ENCODE assay signal across 10 mouse cellular contexts in genomic region chr11:100694926-100695325, GRCm38 (mm10). TPM values are rescaled to one million over a fixed set of nuclear protein-coding genes. Genes with fewer than 3 reads are reported as not detected.
DNase-seq lines count a peak whose midpoint lies in the region; ATAC-seq and TF ChIP-seq lines count a peak whose summit lies in the region.
"Had no signal": no experiment of that assay in that cellular context is flagged by ENCODE, and none has a peak within 500 bp of the region (broad histone marks: within the 10 kb centered on the region; RNA-seq: fewer than 3 reads in every experiment).

No protein-coding gene starts in this region.

- peaks cover 9% of the 10 kb centered on the region; the same call in 1 of the 2 replicates for H3K27me3 ChIP-seq in hindbrain, embryonic 11.5 days (ENCODE audit: control insufficient read depth, insufficient read depth, low read length)
- peaks cover 7% of the 10 kb centered on the region for H3K27me3 ChIP-seq in hindbrain, embryonic 16.5 days (replicated peaks; ENCODE audit: control insufficient read depth, insufficient read depth, low read length)
- no peaks in the 10 kb centered on the region for H3K27me3 ChIP-seq in MEL (ENCODE audit: control insufficient read depth in 1 of 2, insufficient read depth in 2 of 2, low read length in 2 of 2)
- peaks cover 19% of the 10 kb centered on the region for H3K27me3 ChIP-seq in heart, embryonic 16.5 days (ENCODE audit: control insufficient read depth, insufficient read depth, low read length)
- H3K27me3 ChIP-seq in limb, embryonic 11.5 days (ENCODE audit: control insufficient read depth, insufficient read depth, low read length): peaks cover 21% of the 10 kb centered on the region

- no peak overlapping the region for H3K4me2 ChIP-seq in hindbrain, embryonic 11.5 days (replicated peaks; ENCODE audit: low read depth, low read length)
- no peak overlapping the region for H3K4me2 ChIP-seq in hindbrain, embryonic 16.5 days (ENCODE audit: low read length)
- no peak overlapping the region for H3K4me2 ChIP-seq in heart, embryonic 16.5 days (ENCODE audit: low read depth, low read length)
- no peak overlapping the region for H3K4me2 ChIP-seq in limb, embryonic 11.5 days (ENCODE audit: low read depth, severe bottlenecking)
- H3K4me2 ChIP-seq: embryonic facial prominence, embryonic 13.5 days had no signal

- peak; percentile 87 for DNase-seq in hindbrain, embryonic 11.5 days (ENCODE audit: low spot score)
- peak; percentile 80 for DNase-seq in MEL (ENCODE audit: low read depth, low spot score)
- DNase-seq in cerebellum, postnatal 36 days: peak; percentile 80 to 81
- DNase-seq in limb, embryonic 11.5 days (ENCODE audit: low spot score): peak; percentile 91
- DNase-seq in thymus, postnatal 14 days: peak; percentile 81

- H3K36me3 ChIP-seq in hindbrain, embryonic 11.5 days (ENCODE audit: control insufficient read depth, insufficient read depth, low read length): no peaks in the 10 kb centered on the region
- no peaks in the 10 kb centered on the region for H3K36me3 ChIP-seq in hindbrain, embryonic 16.5 days (ENCODE audit: control insufficient read depth, insufficient read depth, low read length)
- no peaks in the 10 kb centered on the region for H3K36me3 ChIP-seq in MEL (ENCODE audit: control insufficient read depth in 1 of 2, insufficient read depth in 2 of 2, low read length in 2 of 2)
- H3K36me3 ChIP-seq in heart, embryonic 16.5 days (ENCODE audit: control insufficient read depth, insufficient read depth): no peaks in the 10 kb centered on the region
- H3K36me3 ChIP-seq in limb, embryonic 11.5 days (ENCODE audit: control insufficient read depth, insufficient read depth, low read length): no peaks in the 10 kb centered on the region
- H3K36me3 ChIP-seq: embryonic facial prominence, embryonic 13.5 days had no signal

- ATAC-seq in hindbrain, embryonic 11.5 days (ENCODE audit: low FRiP score): no peak
- no peak for ATAC-seq in hindbrain, embryonic 16.5 days
- 0 out of 2 replicates have a peak, but pooled peaks have one; percentile 41 for ATAC-seq in heart, embryonic 16.5 days (replicated peaks; ENCODE audit: extremely low read depth, insufficient read depth, low FRiP score)
- ATAC-seq in limb, embryonic 11.5 days (ENCODE audit: insufficient number of reproducible peaks, low FRiP score, low TSS enrichment, low read depth): no peak

- no peak for TF ChIP-seq POLR2A in MEL (IDR thresholded peaks at IDR 0.05; ENCODE audit: control insufficient read depth in 1 of 2, insufficient read depth in 1 of 2, low read depth in 1 of 2, low read length in 2 of 2, poor library complexity in 1 of 2)
- no peak for TF ChIP-seq POLR2A in olfactory bulb, adult 2 months (IDR thresholded peaks at IDR 0.05; ENCODE audit: insufficient read depth, low read depth, low read length)

- no peaks in the 10 kb centered on the region for H3K79me2 ChIP-seq in MEL (ENCODE audit: control insufficient read depth, insufficient read depth, low read length, poor library complexity)

- TF ChIP-seq RAD21 in MEL (IDR thresholded peaks at IDR 0.05; ENCODE audit: low read depth, low read length): peak; percentile 97

- H3K4me3 ChIP-seq in hindbrain, embryonic 11.5 days (ENCODE audit: low read depth, low read length): no peak overlapping the region
- H3K4me3 ChIP-seq in hindbrain, embryonic 16.5 days (ENCODE audit: low read length): no peak overlapping the region
- no peak overlapping the region for H3K4me3 ChIP-seq in MEL (ENCODE audit: control insufficient read depth in 1 of 2, insufficient read depth in 1 of 2, low read depth in 2 of 2, low read length in 2 of 2)
- no peak overlapping the region for H3K4me3 ChIP-seq in heart, embryonic 16.5 days (ENCODE audit: low read length)
- H3K4me3 ChIP-seq in limb, embryonic 11.5 days (ENCODE audit: low read depth, low read length): no peak overlapping the region
- no peak overlapping the region for H3K4me3 ChIP-seq in olfactory bulb, adult 2 months (ENCODE audit: insufficient read depth, low read depth, low read length)
- H3K4me3 ChIP-seq: embryonic facial prominence, embryonic 13.5 days had no signal

- H3K4me1 ChIP-seq in hindbrain, embryonic 11.5 days (replicated peaks; ENCODE audit: control insufficient read depth, insufficient read depth, low read length): peaks cover 3% of the 10 kb centered on the region; the same call in 1 of the 2 replicates
- H3K4me1 ChIP-seq in hindbrain, embryonic 16.5 days (ENCODE audit: control insufficient read depth, insufficient read depth, low read depth, low read length): peaks cover 7% of the 10 kb centered on the region
- H3K4me1 ChIP-seq in MEL (ENCODE audit: control insufficient read depth in 1 of 2, insufficient read depth in 2 of 2, low read length in 2 of 2): peaks cover 2 to 8% of the 10 kb centered on the region in 2 experiments; a peak in 2 of 4 replicates
- peaks cover 12% of the 10 kb centered on the region for H3K4me1 ChIP-seq in heart, embryonic 16.5 days (ENCODE audit: control insufficient read depth, insufficient read depth, low read length)
- H3K4me1 ChIP-seq in limb, embryonic 11.5 days (ENCODE audit: control insufficient read depth, insufficient read depth, low read length): no peaks in the 10 kb centered on the region; the same call in 1 of the 2 replicates
- 0 out of 2 replicates have a peak, but pooled peaks cover 16% of the 10 kb centered on the region for H3K4me1 ChIP-seq in olfactory bulb, adult 2 months (ENCODE audit: control insufficient read depth, insufficient read depth, low read length)

- H3K9me3 ChIP-seq in hindbrain, embryonic 11.5 days (ENCODE audit: control insufficient read depth, low read length): no peaks in the 10 kb centered on the region
- H3K9me3 ChIP-seq in hindbrain, embryonic 16.5 days (ENCODE audit: control insufficient read depth, low read length): no peaks in the 10 kb centered on the region
- H3K9me3 ChIP-seq in MEL (replicated peaks; ENCODE audit: insufficient read depth, low read length): no peaks in the 10 kb centered on the region
- no peaks in the 10 kb centered on the region for H3K9me3 ChIP-seq in heart, embryonic 16.5 days (replicated peaks; ENCODE audit: control insufficient read depth, low read length)
- H3K9me3 ChIP-seq in limb, embryonic 11.5 days (ENCODE audit: control insufficient read depth, low read length): no peaks in the 10 kb centered on the region
- H3K9me3 ChIP-seq: embryonic facial prominence, embryonic 13.5 days had no signal

- no peak overlapping the region for H3K9ac ChIP-seq in hindbrain, embryonic 11.5 days (ENCODE audit: low read depth, low read length)
- H3K9ac ChIP-seq in hindbrain, embryonic 16.5 days (ENCODE audit: low read depth, low read length): no peak overlapping the region
- H3K9ac ChIP-seq in MEL (ENCODE audit: control insufficient read depth, low read depth, low read length, poor library complexity, severe bottlenecking): no peak overlapping the region
- no peak overlapping the region for H3K9ac ChIP-seq in heart, embryonic 16.5 days (ENCODE audit: low read length)
- no peak overlapping the region for H3K9ac ChIP-seq in limb, embryonic 11.5 days (ENCODE audit: low read length)
- H3K9ac ChIP-seq: embryonic facial prominence, embryonic 13.5 days had no signal

- no peak overlapping the region for H3K27ac ChIP-seq in hindbrain, embryonic 11.5 days (ENCODE audit: low read depth, low read length)
- H3K27ac ChIP-seq in hindbrain, embryonic 16.5 days (ENCODE audit: low read depth, low read length): no peak overlapping the region
- no peak overlapping the region for H3K27ac ChIP-seq in MEL (ENCODE audit: control insufficient read depth, low read depth, low read length)
- H3K27ac ChIP-seq in heart, embryonic 16.5 days (ENCODE audit: low read length): no peak overlapping the region
- no peak overlapping the region for H3K27ac ChIP-seq in limb, embryonic 11.5 days (replicated peaks; ENCODE audit: low read depth, low read length)
- no peak overlapping the region for H3K27ac ChIP-seq in olfactory bulb, adult 2 months (ENCODE audit: insufficient read depth, low read depth, low read length)
- H3K27ac ChIP-seq: embryonic facial prominence, embryonic 13.5 days had no signal

- no peak for TF ChIP-seq EP300 in MEL (IDR thresholded peaks at IDR 0.05; ENCODE audit: low read depth in 1 of 2, low read length in 2 of 2)

- 43% methylated on average over 5 of the region's 5 CpGs for WGBS in hindbrain, embryonic 11.5 days
- 43% methylated on average over 5 of the region's 5 CpGs for WGBS in hindbrain, embryonic 16.5 days
- 39% methylated on average over 5 of the region's 5 CpGs for WGBS in heart, embryonic 16.5 days
- WGBS in limb, embryonic 11.5 days: 40% methylated on average over 5 of the region's 5 CpGs
- WGBS in olfactory bulb, adult 2 months: 24% methylated on average over 5 of the region's 5 CpGs

- TF ChIP-seq CTCF in MEL (IDR thresholded peaks at IDR 0.05 in 2 of 3, conservative IDR thresholded peaks at IDR 0.05 in 1 of 3; ENCODE audit: control insufficient read depth in 1 of 3, insufficient read depth in 1 of 3, low read depth in 2 of 3, low read length in 3 of 3, poor library complexity in 1 of 3, severe bottlenecking in 1 of 3): peak; percentile 98
- TF ChIP-seq CTCF in olfactory bulb, adult 2 months (IDR thresholded peaks at IDR 0.05; ENCODE audit: insufficient read depth, low read depth, low read length): peak; percentile 88

RNA-seq across cellular contexts. Expression of gene Zfp385c, which starts 2.7 kb away (rescaled TPM):
- polyA plus RNA-seq in hindbrain, embryonic 11.5 days (2014; fragmentation: Nextera tagmentation; extraction: Ambion mirVana): 0.08 and 0.71 TPM in 2 replicates
- polyA plus RNA-seq in hindbrain, embryonic 16.5 days (2015; fragmentation: Nextera tagmentation; extraction: Ambion mirVana): 2.0 and 2.3 TPM in 2 replicates
- total RNA-seq in MEL (2012; rRNA removed): 0.12 TPM in 1 of 2 replicates, not detected in the other
- polyA plus RNA-seq in MEL (2012; ENCODE audit: insufficient read depth in 1 of 2, insufficient read length in 2 of 2, low read depth in 1 of 2, low replicate concordance in 2 of 2, missing spikeins in 1 of 2): under 1 TPM in 1 of 2 experiments, not detected in 1; 0.15 TPM
- polyA plus RNA-seq in heart, embryonic 16.5 days (2015; fragmentation: Nextera tagmentation; extraction: Ambion mirVana): 0.26 and 0.60 TPM in 2 replicates
- polyA plus RNA-seq in limb, embryonic 11.5 days (2014; fragmentation: Nextera tagmentation; extraction: Ambion mirVana): 0.19 and 0.57 TPM in 2 replicates
- not detected in 2 replicates for polyA plus RNA-seq in olfactory bulb, adult 2 months (2012; ENCODE audit: insufficient read depth, insufficient read length, low replicate concordance, missing spikeins)

RNA-seq across cellular contexts. Expression of gene Dhx58, which starts 9.1 kb away (rescaled TPM):
- polyA plus RNA-seq in hindbrain, embryonic 11.5 days (2014; fragmentation: Nextera tagmentation; extraction: Ambion mirVana): 1.8 and 1.9 TPM in 2 replicates
- polyA plus RNA-seq in hindbrain, embryonic 16.5 days (2015; fragmentation: Nextera tagmentation; extraction: Ambion mirVana): 2.5 and 2.6 TPM in 2 replicates
- total RNA-seq in MEL (2012; rRNA removed): 2.9 and 3.6 TPM in 2 replicates
- 1 to 10 TPM in 1 of 2 experiments, not detected in 1; 3.9 TPM for polyA plus RNA-seq in MEL (2012; ENCODE audit: insufficient read depth in 1 of 2, insufficient read length in 2 of 2, low read depth in 1 of 2, low replicate concordance in 2 of 2, missing spikeins in 1 of 2)
- polyA plus RNA-seq in heart, embryonic 16.5 days (2015; fragmentation: Nextera tagmentation; extraction: Ambion mirVana): 1.5 and 2.6 TPM in 2 replicates
- 2.0 and 2.8 TPM in 2 replicates for polyA plus RNA-seq in limb, embryonic 11.5 days (2014; fragmentation: Nextera tagmentation; extraction: Ambion mirVana)
- not detected in 2 replicates for polyA plus RNA-seq in olfactory bulb, adult 2 months (2012; ENCODE audit: insufficient read depth, insufficient read length, low replicate concordance, missing spikeins)

RNA-seq across cellular contexts. Expression of gene Kat2a, which starts 17.3 kb away (rescaled TPM):
- 47.2 and 50.3 TPM in 2 replicates for polyA plus RNA-seq in hindbrain, embryonic 11.5 days (2014; fragmentation: Nextera tagmentation; extraction: Ambion mirVana)
- polyA plus RNA-seq in hindbrain, embryonic 16.5 days (2015; fragmentation: Nextera tagmentation; extraction: Ambion mirVana): 62.2 and 67.8 TPM in 2 replicates
- total RNA-seq in MEL (2012; rRNA removed): 57.9 and 59.6 TPM in 2 replicates
- 100 to 1,000 TPM in 1 of 2 experiments, 10 to 100 TPM in 1; 63.7 to 143 TPM for polyA plus RNA-seq in MEL (2012; ENCODE audit: insufficient read depth in 1 of 2, insufficient read length in 2 of 2, low read depth in 1 of 2, low replicate concordance in 2 of 2, missing spikeins in 1 of 2)
- polyA plus RNA-seq in heart, embryonic 16.5 days (2015; fragmentation: Nextera tagmentation; extraction: Ambion mirVana): 30.5 and 31.7 TPM in 2 replicates
- 60.1 and 68.9 TPM in 2 replicates for polyA plus RNA-seq in limb, embryonic 11.5 days (2014; fragmentation: Nextera tagmentation; extraction: Ambion mirVana)
- polyA plus RNA-seq in olfactory bulb, adult 2 months (2012; ENCODE audit: insufficient read depth, insufficient read length, low replicate concordance, missing spikeins): not detected in 2 replicates

RNA-seq across cellular contexts. Expression of gene Hspb9, which starts 18.7 kb away (rescaled TPM):
- 0.50 and 0.82 TPM in 2 replicates for polyA plus RNA-seq in hindbrain, embryonic 11.5 days (2014; fragmentation: Nextera tagmentation; extraction: Ambion mirVana)
- 0.34 TPM in 1 of 2 replicates, not detected in the other for polyA plus RNA-seq in hindbrain, embryonic 16.5 days (2015; fragmentation: Nextera tagmentation; extraction: Ambion mirVana)
- total RNA-seq in MEL (2012; rRNA removed): 0.49 and 0.73 TPM in 2 replicates
- polyA plus RNA-seq in MEL (2012; ENCODE audit: insufficient read depth in 1 of 2, insufficient read length in 2 of 2, low read depth in 1 of 2, low replicate concordance in 2 of 2, missing spikeins in 1 of 2): 1 to 10 TPM in 1 of 2 experiments, not detected in 1; 2.1 TPM
- polyA plus RNA-seq in heart, embryonic 16.5 days (2015; fragmentation: Nextera tagmentation; extraction: Ambion mirVana): 0.24 TPM in 1 of 2 replicates, not detected in the other
- 0.24 and 0.41 TPM in 2 replicates for polyA plus RNA-seq in limb, embryonic 11.5 days (2014; fragmentation: Nextera tagmentation; extraction: Ambion mirVana)
- polyA plus RNA-seq in olfactory bulb, adult 2 months (2012; ENCODE audit: insufficient read depth, insufficient read length, low replicate concordance, missing spikeins): not detected in 2 replicates
- polyA plus RNA-seq: embryonic facial prominence, embryonic 13.5 days; lung, embryonic 16.5 days had no signal

RNA-seq across cellular contexts. Expression of gene Rab5c, which starts 43.1 kb away (rescaled TPM):
- 76.6 and 87.5 TPM in 2 replicates for polyA plus RNA-seq in hindbrain, embryonic 11.5 days (2014; fragmentation: Nextera tagmentation; extraction: Ambion mirVana)
- polyA plus RNA-seq in hindbrain, embryonic 16.5 days (2015; fragmentation: Nextera tagmentation; extraction: Ambion mirVana): 43.7 and 43.8 TPM in 2 replicates
- total RNA-seq in MEL (2012; rRNA removed): 233 and 263 TPM in 2 replicates
- polyA plus RNA-seq in MEL (2012; ENCODE audit: insufficient read depth in 1 of 2, insufficient read length in 2 of 2, low read depth in 1 of 2, low replicate concordance in 2 of 2, missing spikeins in 1 of 2): 100 to 1,000 TPM in 1 of 2 experiments, not detected in 1; 249 TPM
- polyA plus RNA-seq in heart, embryonic 16.5 days (2015; fragmentation: Nextera tagmentation; extraction: Ambion mirVana): 17.9 and 19.9 TPM in 2 replicates
- 45.8 and 68.7 TPM in 2 replicates for polyA plus RNA-seq in limb, embryonic 11.5 days (2014; fragmentation: Nextera tagmentation; extraction: Ambion mirVana)
- polyA plus RNA-seq in olfactory bulb, adult 2 months (2012; ENCODE audit: insufficient read depth, insufficient read length, low replicate concordance, missing spikeins): not detected in 2 replicates

Comparison
In these comparisons a context has a peak if more than half of its experiments do, and no peak if none do; other contexts are left out.
1. RNA of gene Kat2a, which starts 17.3 kb away (polyA plus RNA-seq): 63.7 to 143 TPM in MEL, 62.2 to 67.8 TPM in hindbrain, embryonic 16.5 days, 60.1 to 68.9 TPM in limb, embryonic 11.5 days, 47.2 to 50.3 TPM in hindbrain, embryonic 11.5 days and 30.5 to 31.7 TPM in heart, embryonic 16.5 days; not detected in olfactory bulb, adult 2 months; every median in the first group is over 10 times any median in the second.
2. Peak in every context shown above with its lines, with median percentiles within 50 percentile points of each other: DNase-seq.